Mouse (Mus musculus): ENCODE data around the gene Edem2. TPM values are rescaled to one million over a fixed set of nuclear protein-coding genes. Genes with fewer than 3 reads are reported as not detected.

Gene Edem2
- polyA plus RNA-seq, 2 experiments from 2014 or later = 44.7 to 59.3 TPM

- ATAC-seq = peak; percentile 46
These were observed 42.7 kb downstream of the Edem2 start for GRCm38 (mm10) chr2:155686572-155686971.

DNA sequence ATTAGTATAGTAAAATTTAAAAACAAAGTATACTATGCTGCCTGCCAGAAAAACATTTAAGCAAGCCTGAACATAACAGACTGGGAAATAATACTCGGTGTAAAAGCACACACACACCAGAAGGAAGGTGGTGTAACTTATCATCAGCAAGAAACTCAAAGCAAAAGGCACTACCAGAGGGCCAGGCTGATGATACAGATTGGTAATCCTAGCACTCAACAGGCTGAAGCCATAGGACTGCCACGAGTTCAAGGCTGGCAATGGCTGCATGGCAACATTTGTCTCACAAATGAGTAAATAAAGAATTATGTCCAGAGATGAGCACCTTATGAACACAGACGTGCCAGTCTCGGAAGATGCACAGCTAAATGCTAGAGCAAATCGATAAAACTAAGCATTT is 45.5 kb downstream of the Edem2 start:
- ATAC-seq = no peak

GRCm38 (mm10) chr2:155683137-155683536 is 46.1 kb downstream of the Edem2 start:
- no peak for ATAC-seq

GRCm38 (mm10) chr2:155681874-155682273 is 47.4 kb downstream of the Edem2 start:
- peak; percentile 22 for ATAC-seq

DNA sequence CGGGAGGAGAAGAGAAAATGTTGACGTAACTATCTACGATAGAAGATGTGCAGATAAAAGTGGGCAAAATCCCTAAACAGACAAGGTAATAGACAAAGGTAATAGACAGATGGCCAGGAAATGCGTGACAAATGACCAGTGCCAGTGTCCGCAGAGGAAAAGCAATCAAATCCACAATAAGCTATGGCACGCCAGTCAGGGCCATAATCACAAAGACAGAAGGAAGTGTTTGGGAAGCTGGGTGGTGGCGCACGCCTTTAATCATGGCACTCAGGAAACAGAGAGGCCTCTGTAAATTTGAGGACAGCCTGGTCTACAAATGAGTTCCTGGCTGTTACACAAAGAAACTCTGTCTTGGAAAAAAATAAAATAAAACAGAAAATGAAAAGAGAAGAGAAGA is 48.1 kb downstream of the Edem2 start:
- ATAC-seq = no peak

GRCm38 (mm10) chr2:155680591-155680990 is 48.7 kb downstream of the Edem2 start:
- ATAC-seq = no peak

- ATAC-seq = peak; percentile 86
These were observed 49.6 kb downstream of the Edem2 start for GRCm38 (mm10) chr2:155679586-155680110.

DNA sequence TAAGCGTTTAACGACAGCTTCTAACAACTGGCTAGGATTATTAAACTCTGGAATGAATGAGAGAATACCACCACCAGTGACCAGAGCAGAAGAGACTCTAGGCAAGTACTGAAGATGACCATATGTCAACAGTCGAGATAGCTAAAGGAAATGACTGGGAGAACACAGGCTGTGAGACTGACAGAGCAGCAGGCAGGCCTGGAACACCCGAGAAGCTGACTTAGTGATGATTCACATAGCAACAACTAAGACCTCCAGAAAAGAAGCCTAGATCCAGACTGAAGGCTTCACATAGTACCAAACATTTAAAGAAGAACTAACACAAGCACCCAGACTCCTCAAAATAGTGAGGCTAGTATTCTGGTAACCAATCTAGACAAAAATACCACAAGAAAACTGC is 54.2 kb downstream of the Edem2 start:
- no peak for ATAC-seq

DNA sequence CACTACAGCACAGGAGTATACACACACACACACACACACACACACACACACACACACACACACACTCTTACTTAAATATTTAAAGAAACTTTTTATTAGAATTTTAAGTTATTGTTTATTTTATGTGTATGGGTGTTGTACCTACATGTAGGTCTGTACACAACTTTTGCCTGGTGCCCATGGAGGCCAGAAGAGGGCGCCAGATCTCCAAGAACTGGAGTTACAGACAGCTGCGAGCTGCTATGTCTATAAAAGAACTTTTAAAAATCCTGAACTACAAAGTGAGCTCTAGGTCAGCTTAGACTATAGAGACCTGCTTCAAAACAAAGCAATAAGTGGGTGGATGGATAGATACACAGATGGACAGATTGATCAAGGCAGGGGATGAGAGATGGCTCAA is 55.7 kb downstream of the Edem2 start:
- ATAC-seq = peak; percentile 79

DNA sequence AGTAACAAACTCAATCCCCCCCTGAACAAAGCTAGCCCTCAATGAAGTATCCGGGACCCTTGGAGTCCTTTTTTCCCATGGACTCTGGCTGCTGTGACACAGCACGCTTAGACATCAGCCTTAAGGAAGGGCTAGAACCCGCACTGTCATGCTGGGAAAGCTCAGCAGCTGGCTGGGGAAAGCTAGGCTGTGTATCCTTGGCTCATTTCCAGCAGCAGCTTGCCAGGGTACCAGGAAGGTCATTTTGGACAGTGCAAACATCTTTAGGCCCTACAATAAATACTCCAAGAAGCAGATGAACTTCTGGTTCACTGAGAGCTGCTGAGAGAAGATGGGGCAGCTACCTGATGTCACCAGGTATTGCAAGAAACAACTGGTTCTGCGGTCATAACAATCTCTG is 58.0 kb downstream of the Edem2 start:
- no peak for ATAC-seq

DNA sequence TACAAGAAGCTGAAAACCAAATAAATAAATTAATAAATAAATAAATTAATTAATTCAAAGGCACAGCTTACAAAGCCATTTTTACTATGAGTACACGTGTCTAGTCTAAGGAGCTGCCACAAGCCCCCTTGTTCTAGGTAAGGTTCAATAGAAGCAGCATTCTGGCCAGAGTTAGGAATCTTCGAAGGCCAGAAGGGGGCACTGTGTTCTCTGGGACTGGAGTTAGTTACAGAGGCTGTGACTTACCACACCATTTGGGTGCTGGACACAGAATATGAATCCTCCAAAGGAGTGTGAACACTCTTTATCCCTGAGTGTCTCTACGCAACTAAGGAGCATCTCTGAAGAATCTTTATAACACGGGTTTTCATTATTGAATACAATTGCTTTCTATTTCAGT is 60.8 kb downstream of the Edem2 start:
- no peak for ATAC-seq

DNA sequence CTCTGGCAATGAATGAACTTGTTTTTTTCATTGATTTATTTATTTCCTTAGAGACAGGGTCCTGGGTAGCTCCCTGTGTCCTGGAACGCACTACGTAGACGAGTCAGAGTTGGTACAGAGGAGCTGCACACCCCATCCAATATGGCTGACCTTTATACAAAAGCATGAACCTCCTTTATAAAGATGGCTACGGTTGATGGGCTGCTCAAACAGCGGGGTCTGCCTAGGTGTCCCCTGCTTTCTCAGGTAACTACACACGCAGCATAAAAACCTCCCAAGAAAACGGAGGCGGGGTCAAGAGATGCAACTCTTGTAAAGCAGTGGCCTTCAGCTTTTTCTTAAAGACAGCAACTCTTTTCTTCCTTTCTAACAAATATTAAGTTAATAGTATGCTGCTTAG is 61.4 kb downstream of the Edem2 start:
- ATAC-seq = no peak

- ATAC-seq = no peak
These were observed 65.3 kb downstream of the Edem2 start for GRCm38 (mm10) chr2:155663910-155664460.

DNA sequence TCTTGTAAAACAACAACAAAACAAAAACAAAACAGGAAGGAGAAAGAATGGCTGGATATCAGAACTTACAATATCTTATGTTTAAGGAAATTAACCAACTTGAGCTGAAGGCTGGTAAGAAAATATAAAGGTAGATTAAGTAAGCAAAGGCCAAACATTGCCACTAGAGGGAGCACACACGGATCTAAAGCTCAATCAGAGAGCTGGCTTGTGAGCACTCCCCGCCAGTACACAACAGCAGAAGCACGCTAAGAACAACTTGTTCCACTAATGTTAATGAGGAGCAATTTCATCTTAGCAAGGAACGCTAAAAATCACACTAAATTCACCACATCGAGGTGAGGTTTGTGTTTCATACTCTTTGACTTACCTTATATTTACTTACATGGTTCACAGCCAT is 66.2 kb downstream of the Edem2 start:
- peak; percentile 62 for ATAC-seq

GRCm38 (mm10) chr2:155662390-155662789 is 66.9 kb downstream of the Edem2 start:
- ATAC-seq = no peak

DNA sequence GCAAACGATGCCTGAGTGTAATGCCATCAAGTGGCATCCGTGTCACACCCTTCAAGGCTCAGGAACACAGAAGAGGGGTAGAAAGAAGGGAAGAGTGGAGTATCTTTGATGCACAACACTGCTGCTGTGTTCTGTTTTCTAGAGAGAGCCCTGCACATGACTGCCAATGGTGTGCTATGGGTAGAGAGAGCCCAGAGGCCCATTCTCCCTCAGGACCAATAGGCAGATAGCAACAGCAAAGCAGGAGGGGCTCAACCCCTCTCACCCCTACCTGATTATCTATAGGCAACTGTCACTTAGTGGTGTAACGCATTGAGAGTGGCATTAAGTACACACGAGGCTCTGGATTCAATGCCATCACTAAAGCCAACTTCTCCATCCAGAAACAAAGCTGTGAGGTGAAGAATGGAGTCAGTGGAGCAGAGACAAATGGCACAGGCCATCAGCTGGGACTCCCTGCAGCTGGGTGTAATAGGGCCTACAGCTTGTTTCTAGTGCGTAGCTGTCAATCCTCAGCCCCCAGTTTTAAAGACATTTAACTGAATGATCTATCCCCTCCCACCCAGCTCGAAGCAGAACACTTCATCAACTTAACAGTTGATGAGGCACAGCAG is 73.4 kb downstream of the Edem2 start:
- no peak for ATAC-seq

GRCm38 (mm10) chr2:155652618-155653017 is 76.7 kb downstream of the Edem2 start:
- ATAC-seq = no peak

Other genes with a start within 250 kb of the Edem2 start
- 10 to 100 TPM; 16.1 to 17.6 TPM for gene Acss2, start 211.5 kb downstream of the Edem2 start, polyA plus RNA-seq (2017; shearing (Covaris generic))
- 10 to 100 TPM; 15.7 to 28.5 TPM for gene Ggt7, start 211.2 kb downstream of the Edem2 start, polyA plus RNA-seq (2017; shearing (Covaris generic))
- gene Gss, start 136.7 kb downstream of the Edem2 start, polyA plus RNA-seq (2017; shearing (Covaris generic)) = 10 to 100 TPM; 10.7 to 16.9 TPM
- gene Myh7b, start 118.3 kb downstream of the Edem2 start, polyA plus RNA-seq (2017; shearing (Covaris generic)) = not detected
- 10 to 100 TPM; 35.3 to 44.4 TPM for gene Trpc4ap, start 37.1 kb downstream of the Edem2 start, polyA plus RNA-seq (2017; shearing (Covaris generic))
- gene Gm17581, start 6.4 kb upstream of the Edem2 start, polyA plus RNA-seq (2017; shearing (Covaris generic)) = not detected
- not detected for gene Procr, start 21.6 kb upstream of the Edem2 start, polyA plus RNA-seq (2017; shearing (Covaris generic))
- gene Mmp24, start 45.9 kb upstream of the Edem2 start, polyA plus RNA-seq (2017; shearing (Covaris generic)) = not detected
- gene BC029722, start 90.0 kb upstream of the Edem2 start, polyA plus RNA-seq (2017; shearing (Covaris generic)) = 10 to 100 TPM; 12.8 to 16.5 TPM
- 10 to 100 TPM; 63.3 to 77.1 TPM for gene Eif6, start 97.5 kb upstream of the Edem2 start, polyA plus RNA-seq (2017; shearing (Covaris generic))
- gene Fam83c, start 105.4 kb upstream of the Edem2 start, polyA plus RNA-seq (2017; shearing (Covaris generic)) = not detected
- gene Uqcc1, start 200.8 kb upstream of the Edem2 start, polyA plus RNA-seq (2017; shearing (Covaris generic)) = 10 to 100 TPM; 43.5 to 57.6 TPM
- gene Gm15557, start 211.3 kb upstream of the Edem2 start, polyA plus RNA-seq (2017; shearing (Covaris generic)) = not detected
- gene Gdf5, start 215.9 kb upstream of the Edem2 start, polyA plus RNA-seq (2017; shearing (Covaris generic)) = not detected
- 10 to 100 TPM; 34.0 to 50.2 TPM for gene Cep250, start 227.0 kb upstream of the Edem2 start, polyA plus RNA-seq (2017; shearing (Covaris generic))

All from CD4-positive, CD25-positive, alpha-beta regulatory T cell, adult 4 months (primary cell).